Mouse (Mus musculus) stomach, embryonic 15.5 days (tissue): ENCODE measurements around the gene Trim26. TPM values are rescaled to one million over a fixed set of nuclear protein-coding genes. Genes with fewer than 3 reads are reported as not detected.

Source experiments
- ATAC-seq: fragments of 200-750 bp; cut with Nextera tagmentation; 2 replicates; pipeline ENCODE4 v1.8.0; 2017; ENCODE audit warnings: low read depth, moderate number of reproducible peaks, moderate TSS enrichment; ENCODE audit not compliant: insufficient read depth, low FRiP score
- H3K27ac ChIP-seq: fragments of 300-500 bp; sonication (generic); 2 replicates; pipeline ENCODE4 v1.5.1; 2015; ENCODE audit warnings: mild to moderate bottlenecking, inconsistent platforms
- H3K27me3 ChIP-seq: fragments of 300-500 bp; sonication (generic); replicated peaks from 2 replicates; pipeline ENCODE4 v1.6.1; 2015; ENCODE audit warnings: inconsistent platforms
- H3K36me3 ChIP-seq: fragments of 300-500 bp; sonication (generic); 2 replicates; pipeline ENCODE4 v1.6.1; 2015; ENCODE audit warnings: inconsistent platforms
- H3K4me1 ChIP-seq: fragments of 300-500 bp; sonication (generic); 2 replicates; pipeline ENCODE4 v1.6.1; 2015; ENCODE audit warnings: inconsistent platforms
- H3K4me2 ChIP-seq: fragments of 300-500 bp; sonication (generic); 2 replicates; pipeline ENCODE4 v1.6.1; 2015; ENCODE audit warnings: mild to moderate bottlenecking, inconsistent platforms
- H3K4me3 ChIP-seq: fragments of 300-500 bp; sonication (generic); replicated peaks from 2 replicates; pipeline ENCODE4 v1.5.1; 2015; ENCODE audit warnings: inconsistent platforms
- H3K9ac ChIP-seq: fragments of 300-500 bp; sonication (generic); 2 replicates; pipeline ENCODE4 v1.6.1; 2015; ENCODE audit warnings: inconsistent platforms
- H3K9me3 ChIP-seq: fragments of 300-500 bp; sonication (generic); 2 replicates; pipeline ENCODE4 v1.6.1; 2016; ENCODE audit warnings: inconsistent platforms
- WGBS: fragments of 180-500 bp; shearing (Covaris S2); methylation state at CpG from one replicate; pipeline ENCODE4 v1.1.7; 2015; 5-methylcytosine and 5-hydroxymethylcytosine counted together
- polyA plus RNA-seq: library from polyadenylated mRNA; unstranded; fragments of >200 nt; fragmentation: Nextera tagmentation; extraction: Ambion mirVana; gene quantifications from 2 replicates; pipeline ENCODE4 v1.2.1, GENCODE M21; 2015

The Trim26 gene
- polyA plus RNA-seq, 1 experiment from 2014 or later: 41.0 TPM

DNA sequence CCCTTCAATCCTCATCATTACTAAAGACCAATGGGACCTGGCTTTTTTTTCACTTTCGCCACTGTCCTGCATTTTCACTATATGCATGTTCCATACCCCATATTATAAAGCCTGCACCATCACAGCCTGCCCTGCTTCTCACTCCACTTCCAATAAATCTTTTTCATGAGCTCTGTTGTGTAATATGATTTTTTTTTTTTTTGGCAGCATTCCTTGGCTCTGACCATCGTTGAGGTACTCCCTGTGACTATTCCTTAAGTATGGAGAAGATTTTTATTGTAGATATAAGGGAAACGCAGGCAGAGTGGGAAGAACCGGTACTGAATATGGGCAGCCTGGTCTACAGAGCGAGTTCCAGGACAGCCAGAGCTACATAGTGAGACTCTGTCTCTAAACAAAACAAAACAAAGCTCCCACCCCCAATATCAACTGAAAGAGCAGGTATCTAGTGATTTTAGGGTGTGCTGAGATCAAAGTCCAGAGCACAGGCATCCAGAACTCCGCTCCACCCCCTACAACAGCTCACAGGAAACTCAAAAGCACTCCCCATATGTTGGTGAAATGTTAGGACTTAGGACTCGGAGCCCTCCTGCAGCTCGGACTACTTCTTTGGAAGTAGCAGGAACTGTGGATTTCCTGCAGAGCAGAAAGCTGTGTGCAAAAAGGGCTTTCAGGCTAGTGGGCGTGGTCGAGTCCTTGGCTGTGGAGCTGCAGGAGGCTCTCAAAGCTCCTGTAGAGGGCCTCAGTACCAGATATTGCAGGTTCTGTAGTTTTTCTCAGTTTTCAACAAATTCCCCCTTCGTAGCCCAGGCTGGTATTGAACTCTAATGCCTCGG, 1.1 kb upstream of the Trim26 start:
- Histone ChIP-seq H3K36me3 (no peaks in the 10 kb centered on the region), H3K4me2 (peak overlapping the region; percentile 69), H3K9ac (no peak overlapping the region), H3K27me3 (no peaks in the 10 kb centered on the region), H3K27ac (peak overlapping the region; percentile 92), H3K9me3 (no peaks in the 10 kb centered on the region), H3K4me1 (peaks cover 10% of the 10 kb centered on the region), H3K4me3 (peak overlapping the region; percentile 73)
- no peak for ATAC-seq
- WGBS: 31% methylated on average over 12 of the region's 12 CpGs

DNA sequence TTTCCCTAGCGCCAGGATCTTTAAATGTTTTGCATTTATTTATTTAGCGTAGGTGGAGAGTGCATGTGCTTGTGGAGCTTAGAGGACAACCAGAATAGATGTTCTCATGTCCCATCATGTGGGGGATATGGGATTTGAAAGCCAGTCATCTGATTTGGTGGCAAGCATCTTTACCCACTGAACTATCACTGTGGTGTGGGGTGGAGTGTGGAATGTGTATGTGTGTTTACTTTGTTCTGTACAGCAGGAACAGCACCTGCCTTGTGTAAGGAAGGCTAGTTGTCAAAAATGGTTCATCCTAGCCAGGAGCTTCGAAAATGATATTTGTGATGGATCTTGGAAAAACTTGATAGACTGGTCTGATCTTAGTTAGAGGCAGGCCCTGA, 514 bp upstream of the Trim26 start:
- Histone ChIP-seq H3K27me3 (no peaks in the 10 kb centered on the region), H3K4me2 (peak overlapping the region; percentile 69), H3K9me3 (no peaks in the 10 kb centered on the region), H3K4me3 (peak overlapping the region; percentile 73), H3K9ac (peak overlapping the region; percentile 13; the same call in 1 of the 2 replicates), H3K36me3 (no peaks in the 10 kb centered on the region), H3K4me1 (peaks cover 10% of the 10 kb centered on the region), H3K27ac (peak overlapping the region; percentile 92)
- 24% methylated on average over 3 of the region's 3 CpGs for WGBS
- ATAC-seq: peak; percentile 2; the same call in 1 of the 2 replicates

DNA sequence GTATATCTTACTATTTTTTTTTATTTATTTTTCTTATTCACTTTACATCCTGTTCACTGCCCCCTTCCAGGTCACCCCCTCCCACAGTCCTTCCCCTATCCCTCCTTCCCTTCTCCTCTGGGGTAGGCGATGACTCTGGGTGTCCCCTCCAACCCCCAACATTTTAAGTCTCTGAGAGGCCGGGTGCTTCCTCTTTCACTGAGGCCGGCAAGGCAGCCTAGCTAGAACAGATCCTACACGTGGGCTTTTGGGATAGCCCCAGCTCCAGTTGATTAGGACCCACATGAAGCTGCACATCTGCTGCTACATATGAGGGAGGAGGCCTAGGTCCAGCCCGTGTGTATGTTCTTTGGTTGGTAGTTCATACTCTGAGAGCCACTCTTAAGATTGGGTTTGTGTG, 2.1 kb downstream of the Trim26 start:
- no peak overlapping the region for H3K4me2 ChIP-seq
- no peaks in the 10 kb centered on the region for H3K27me3 ChIP-seq
- no peak overlapping the region for H3K4me3 ChIP-seq
- no peaks in the 10 kb centered on the region for H3K9me3 ChIP-seq
- no peak for ATAC-seq
- no peak overlapping the region for H3K27ac ChIP-seq
- H3K36me3 ChIP-seq: no peaks in the 10 kb centered on the region
- no peak overlapping the region for H3K9ac ChIP-seq
- peaks cover 10% of the 10 kb centered on the region for H3K4me1 ChIP-seq
- 71% methylated on average over 5 of the region's 5 CpGs for WGBS

DNA sequence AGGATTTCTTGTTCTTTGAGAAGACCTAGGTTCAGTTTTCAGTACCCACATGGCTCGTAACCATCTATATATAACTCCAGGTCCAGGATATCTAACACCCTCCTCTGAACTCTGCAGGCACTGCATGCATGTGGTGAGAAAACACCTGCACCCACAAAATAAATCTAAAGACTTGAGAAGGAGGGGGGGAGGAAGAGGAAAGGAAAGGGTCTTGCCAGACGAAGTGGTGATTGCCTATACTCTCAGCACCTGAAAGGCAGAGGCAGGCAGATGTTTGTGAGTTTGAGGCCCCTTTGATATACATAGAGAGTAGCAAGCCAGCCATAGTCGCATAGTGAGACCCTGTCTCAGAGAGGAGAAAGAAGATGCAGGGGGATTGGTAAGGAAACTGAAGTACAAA, 3.0 kb downstream of the Trim26 start:
- no peak overlapping the region for H3K9ac ChIP-seq
- H3K4me1 ChIP-seq: peaks cover 13% of the 10 kb centered on the region
- 79% methylated on average over 3 of the region's 3 CpGs for WGBS
- ATAC-seq: no peak
- H3K9me3 ChIP-seq: no peaks in the 10 kb centered on the region
- no peak overlapping the region for H3K4me2 ChIP-seq
- no peaks in the 10 kb centered on the region for H3K27me3 ChIP-seq
- H3K27ac ChIP-seq: no peak overlapping the region
- no peaks in the 10 kb centered on the region for H3K36me3 ChIP-seq
- H3K4me3 ChIP-seq: no peak overlapping the region

DNA sequence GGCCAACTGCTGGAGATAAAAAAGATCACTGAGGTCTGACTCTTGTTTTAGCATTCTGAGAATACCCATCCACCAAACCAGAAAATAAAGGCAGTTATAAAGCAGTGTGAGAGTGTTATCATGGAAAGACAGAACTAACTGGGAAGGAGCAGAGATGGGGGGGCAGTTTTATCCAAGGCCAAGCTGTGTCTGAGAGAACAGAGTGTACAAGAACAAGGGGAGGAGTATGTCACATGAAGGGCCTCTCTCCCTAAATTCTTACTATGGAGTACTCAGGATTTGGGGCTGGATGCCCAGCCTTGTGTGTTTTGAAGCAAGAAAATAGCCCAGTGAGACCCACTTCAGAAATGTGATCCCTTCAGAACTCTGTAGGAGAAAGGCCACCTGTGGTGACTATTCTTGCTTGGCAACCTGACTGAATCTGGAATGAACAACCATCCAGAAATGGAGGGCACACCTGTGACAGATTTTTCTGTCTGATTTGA, 4.1 kb downstream of the Trim26 start:
- ATAC-seq: no peak
- Histone ChIP-seq H3K27ac (no peak overlapping the region), H3K9ac (no peak overlapping the region), H3K4me2 (no peak overlapping the region), H3K36me3 (no peaks in the 10 kb centered on the region), H3K9me3 (no peaks in the 10 kb centered on the region), H3K27me3 (no peaks in the 10 kb centered on the region), H3K4me3 (no peak overlapping the region), H3K4me1 (peaks cover 9% of the 10 kb centered on the region)

DNA sequence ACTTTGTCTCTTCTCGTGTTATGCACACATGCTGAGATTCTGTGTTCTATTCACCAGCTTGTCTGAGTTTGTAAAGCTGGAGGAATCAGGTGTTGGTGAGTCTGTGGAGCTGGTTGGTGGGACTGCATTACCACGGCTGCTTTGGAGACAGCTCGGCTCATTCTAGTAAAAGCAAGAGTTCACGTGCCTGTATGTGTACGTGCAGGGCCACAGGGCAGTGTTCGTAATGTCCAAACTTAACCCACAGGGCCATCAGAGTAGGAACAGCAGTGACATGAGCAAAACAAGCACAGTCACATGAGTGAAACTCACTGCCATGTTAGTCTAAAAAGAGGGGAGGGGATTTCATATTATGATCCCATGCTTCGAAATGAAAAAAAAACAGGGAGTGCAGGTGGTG, 6.8 kb downstream of the Trim26 start:
- ATAC-seq: no peak
- H3K4me2 ChIP-seq: no peak overlapping the region
- H3K27ac ChIP-seq: no peak overlapping the region
- H3K27me3 ChIP-seq: no peaks in the 10 kb centered on the region
- no peak overlapping the region for H3K4me3 ChIP-seq
- no peak overlapping the region for H3K9ac ChIP-seq
- H3K36me3 ChIP-seq: no peaks in the 10 kb centered on the region
- H3K4me1 ChIP-seq: 0 out of 2 replicates have a peak, but pooled peaks cover 3% of the 10 kb centered on the region
- 80% methylated on average over 7 of the region's 7 CpGs for WGBS
- H3K9me3 ChIP-seq: no peaks in the 10 kb centered on the region

DNA sequence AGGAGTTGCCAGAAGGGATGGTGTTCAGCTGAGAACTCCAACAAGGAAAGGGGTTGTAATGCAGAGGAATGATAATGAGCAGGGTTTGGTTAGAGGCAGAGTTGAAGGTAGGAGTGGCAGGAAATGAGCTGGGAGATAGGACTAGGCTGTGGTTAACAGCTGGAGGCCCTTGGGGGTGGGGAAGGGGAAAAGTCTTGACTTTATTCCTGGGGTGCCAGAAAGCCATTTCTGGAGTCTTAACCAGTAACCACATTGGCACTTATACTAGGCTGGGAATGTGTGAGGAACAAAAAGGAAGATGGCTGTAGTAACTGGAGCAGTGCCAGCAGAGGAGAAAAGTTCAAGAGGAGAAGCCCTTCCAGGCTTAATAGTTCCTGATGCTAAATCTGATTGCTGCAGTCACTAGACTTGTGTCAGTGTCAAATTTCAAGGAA, 7.4 kb downstream of the Trim26 start:
- Histone ChIP-seq H3K27ac (no peak overlapping the region), H3K4me1 (0 out of 2 replicates have a peak, but pooled peaks cover 3% of the 10 kb centered on the region), H3K4me3 (no peak overlapping the region), H3K27me3 (no peaks in the 10 kb centered on the region), H3K9me3 (no peaks in the 10 kb centered on the region), H3K4me2 (no peak overlapping the region), H3K36me3 (no peaks in the 10 kb centered on the region), H3K9ac (no peak overlapping the region)
- ATAC-seq: peak; percentile 58; the same call in 1 of the 2 replicates

DNA sequence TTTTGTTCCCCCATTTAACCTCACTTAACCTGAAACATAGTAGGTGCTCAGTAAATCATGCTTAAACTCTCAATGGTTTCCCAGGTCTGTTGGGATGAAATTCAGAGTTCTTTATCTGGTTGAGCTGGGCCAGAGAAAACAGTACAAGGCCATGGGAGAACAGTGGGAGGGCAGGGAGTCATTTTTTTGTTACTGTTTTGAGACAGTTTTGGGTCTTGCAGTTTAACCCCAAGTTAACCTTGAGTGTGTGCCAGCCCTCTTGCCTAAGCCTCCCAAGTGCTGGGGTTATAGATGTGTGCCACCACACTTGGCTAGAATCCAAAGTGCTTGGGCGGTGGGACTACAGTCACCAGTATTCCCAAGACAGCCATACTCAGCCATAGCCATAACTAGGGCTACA, 7.8 kb downstream of the Trim26 start:
- no peaks in the 10 kb centered on the region for H3K9me3 ChIP-seq
- no peaks in the 10 kb centered on the region for H3K36me3 ChIP-seq
- H3K9ac ChIP-seq: no peak overlapping the region
- H3K4me2 ChIP-seq: no peak overlapping the region
- no peak for ATAC-seq
- no peak overlapping the region for H3K4me3 ChIP-seq
- 0 out of 2 replicates have a peak, but pooled peaks cover 3% of the 10 kb centered on the region for H3K4me1 ChIP-seq
- H3K27ac ChIP-seq: no peak overlapping the region
- WGBS: 83% methylated on average over 1 of the region's 1 CpGs
- H3K27me3 ChIP-seq: no peaks in the 10 kb centered on the region

DNA sequence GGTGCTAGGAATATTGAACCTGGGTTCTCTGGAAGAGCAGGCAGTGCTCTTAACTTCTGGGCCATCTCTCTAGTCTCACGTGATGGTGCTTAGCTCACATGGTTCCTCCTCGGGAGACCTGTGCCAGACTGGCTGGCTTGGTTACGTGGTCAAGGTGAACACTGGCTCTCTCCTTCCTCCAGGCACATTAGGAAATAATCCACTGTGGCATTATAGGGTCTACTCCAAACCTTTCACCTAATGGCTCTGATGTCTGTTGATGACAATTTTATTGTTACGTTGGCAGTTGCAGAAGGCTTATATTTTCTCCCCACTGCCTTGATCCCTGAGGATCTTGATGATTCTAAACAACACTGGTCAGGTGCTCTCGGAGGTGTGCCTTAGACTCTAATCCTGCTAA, 12.0 kb downstream of the Trim26 start:
- no peak for ATAC-seq
- WGBS: 70% methylated on average over 5 of the region's 5 CpGs
- H3K4me3 ChIP-seq: no peak overlapping the region
- H3K4me2 ChIP-seq: no peak overlapping the region
- no peak overlapping the region for H3K27ac ChIP-seq
- H3K36me3 ChIP-seq: peaks cover 21% of the 10 kb centered on the region
- H3K27me3 ChIP-seq: no peaks in the 10 kb centered on the region
- H3K9ac ChIP-seq: no peak overlapping the region
- H3K4me1 ChIP-seq: peaks cover 8% of the 10 kb centered on the region; the same call in 1 of the 2 replicates
- no peaks in the 10 kb centered on the region for H3K9me3 ChIP-seq

DNA sequence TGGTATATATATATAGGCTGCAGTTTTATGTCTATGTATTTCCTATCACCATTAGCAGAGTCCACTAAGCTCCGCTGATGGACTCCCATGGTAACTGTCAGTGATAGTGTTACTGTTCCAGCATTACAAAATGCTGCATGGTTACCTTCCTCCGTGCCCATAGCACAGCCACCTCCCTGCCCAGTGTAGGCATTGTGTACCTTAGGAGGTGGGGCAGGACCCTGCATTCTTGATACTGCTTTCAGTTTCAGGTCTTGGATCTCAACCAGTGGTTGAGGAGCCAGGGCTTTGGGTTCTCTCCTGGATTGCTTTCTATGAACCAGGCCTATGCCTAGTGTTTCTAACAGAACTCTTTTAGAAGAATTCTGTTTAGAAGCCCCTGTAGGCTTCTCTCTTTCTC, 13.1 kb downstream of the Trim26 start:
- H3K27ac ChIP-seq: no peak overlapping the region
- no peaks in the 10 kb centered on the region for H3K9me3 ChIP-seq
- H3K4me1 ChIP-seq: peaks cover 5% of the 10 kb centered on the region; the same call in 1 of the 2 replicates
- H3K4me3 ChIP-seq: no peak overlapping the region
- WGBS: 71% methylated on average over 2 of the region's 2 CpGs
- no peak overlapping the region for H3K4me2 ChIP-seq
- H3K36me3 ChIP-seq: peaks cover 29% of the 10 kb centered on the region
- H3K9ac ChIP-seq: no peak overlapping the region
- ATAC-seq: peak; percentile 73
- H3K27me3 ChIP-seq: no peaks in the 10 kb centered on the region

DNA sequence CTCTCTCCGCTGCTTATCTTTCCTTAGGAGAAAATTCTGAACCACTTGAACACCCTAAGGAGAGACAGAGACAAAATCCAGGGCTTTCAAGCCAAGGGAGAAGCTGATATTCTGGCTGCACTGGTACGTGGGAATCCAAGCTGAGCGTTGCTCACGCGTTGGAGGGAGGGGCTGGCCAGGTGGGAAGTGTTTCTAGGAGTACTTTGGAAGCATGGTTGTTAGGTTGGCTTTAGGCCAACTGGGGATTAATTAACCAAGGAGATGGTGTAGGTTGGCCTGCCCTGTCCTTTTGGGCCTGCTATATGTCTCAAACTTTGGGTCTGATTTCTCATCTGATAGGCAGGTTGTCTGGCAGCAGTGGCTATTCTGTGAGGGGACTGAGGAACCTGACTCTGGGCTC, 14.3 kb downstream of the Trim26 start:
- peaks cover 5% of the 10 kb centered on the region; the same call in 1 of the 2 replicates for H3K4me1 ChIP-seq
- no peak overlapping the region for H3K4me3 ChIP-seq
- H3K27me3 ChIP-seq: no peaks in the 10 kb centered on the region
- no peak overlapping the region for H3K9ac ChIP-seq
- peaks cover 35% of the 10 kb centered on the region for H3K36me3 ChIP-seq
- ATAC-seq: peak; percentile 32; the same call in 1 of the 2 replicates
- H3K9me3 ChIP-seq: no peaks in the 10 kb centered on the region
- 54% methylated on average over 5 of the region's 5 CpGs for WGBS
- H3K4me2 ChIP-seq: no peak overlapping the region
- no peak overlapping the region for H3K27ac ChIP-seq

DNA sequence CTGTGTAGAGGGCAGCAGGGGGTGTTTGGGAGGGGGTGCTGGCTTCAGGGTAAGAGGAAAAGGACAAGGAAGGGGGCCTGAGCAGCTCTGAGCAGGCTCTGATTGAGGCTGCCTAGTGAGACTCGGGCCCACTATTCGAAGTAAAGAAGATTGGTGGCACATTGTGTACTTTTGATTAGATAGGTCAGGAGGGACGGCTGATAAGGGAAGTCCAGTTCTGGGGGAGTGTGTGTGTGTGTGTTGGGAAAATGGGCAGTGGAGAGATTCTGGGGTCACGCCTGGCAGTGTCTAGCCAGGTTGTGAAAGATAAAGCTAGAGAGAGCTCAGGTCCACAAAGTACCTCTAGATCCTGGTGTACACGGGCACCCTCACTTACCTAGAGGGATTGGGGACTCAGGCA, 14.7 kb downstream of the Trim26 start:
- Histone ChIP-seq H3K9me3 (no peaks in the 10 kb centered on the region), H3K4me3 (no peak overlapping the region), H3K27me3 (no peaks in the 10 kb centered on the region), H3K36me3 (peaks cover 39% of the 10 kb centered on the region), H3K9ac (no peak overlapping the region), H3K4me1 (peaks cover 5% of the 10 kb centered on the region; the same call in 1 of the 2 replicates), H3K4me2 (no peak overlapping the region), H3K27ac (no peak overlapping the region)
- ATAC-seq: no peak; the same call in 1 of the 2 replicates
- WGBS: 74% methylated on average over 5 of the region's 5 CpGs
